Comparison of ENCODE assay signal across 20 mouse cellular contexts in the genomic region with DNA sequence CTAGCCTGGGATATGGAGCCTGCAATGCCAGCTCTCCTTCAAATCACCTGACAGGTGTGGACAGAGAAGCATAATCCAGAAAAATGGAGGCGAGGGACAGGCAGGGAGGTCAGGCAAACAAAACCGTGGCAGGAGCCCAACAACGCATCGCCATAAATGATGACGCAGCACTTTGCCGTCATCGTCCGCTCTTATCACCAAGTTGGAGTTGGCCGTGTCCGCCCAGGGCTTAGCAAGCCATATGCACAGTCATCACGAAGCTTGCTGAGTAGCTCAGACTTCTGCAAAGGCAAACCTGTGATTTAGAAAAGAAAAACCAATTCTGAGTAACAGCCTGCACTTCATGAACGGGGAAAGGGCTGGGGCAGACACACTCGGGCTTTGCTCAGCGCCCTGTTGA. TPM values are rescaled to one million over a fixed set of nuclear protein-coding genes. Genes with fewer than 3 reads are reported as not detected.
DNase-seq lines count a peak whose midpoint lies in the region; ATAC-seq and TF ChIP-seq lines count a peak whose summit lies in the region.
"Had no signal": no experiment of that assay in that cellular context is flagged by ENCODE, and none has a peak within 500 bp of the region (broad histone marks: within the 10 kb centered on the region; RNA-seq: fewer than 3 reads in every experiment).

No protein-coding gene starts in this region.

- peaks cover 38% of the 10 kb centered on the region for H3K27me3 ChIP-seq in liver, embryonic 15.5 days
- H3K27me3 ChIP-seq in hindbrain, embryonic 14.5 days (ENCODE audit: control insufficient read depth, insufficient read depth, low read length) = no peaks in the 10 kb centered on the region
- no peaks in the 10 kb centered on the region for H3K27me3 ChIP-seq in forebrain, postnatal 0 days (ENCODE audit: insufficient read depth, low read length)

- peak; percentile 88 for ATAC-seq in liver, embryonic 15.5 days (ENCODE audit: insufficient read depth)
- no peak for ATAC-seq in hindbrain, embryonic 14.5 days (ENCODE audit: low FRiP score)
- ATAC-seq in forebrain, postnatal 0 days = no peak
- ATAC-seq: hindbrain, postnatal 0 days had no signal

- H3K27ac ChIP-seq in liver, embryonic 15.5 days (replicated peaks) = no peak overlapping the region; the same call in 1 of the 2 replicates
- no peak overlapping the region for H3K27ac ChIP-seq in hindbrain, embryonic 14.5 days
- H3K27ac ChIP-seq in forebrain, postnatal 0 days (ENCODE audit: low read depth, low read length) = no peak overlapping the region
- H3K27ac ChIP-seq: hindbrain, postnatal 0 days; limb, embryonic 13.5 days had no signal

- no peaks in the 10 kb centered on the region for H3K36me3 ChIP-seq in liver, embryonic 15.5 days (replicated peaks)
- H3K36me3 ChIP-seq in hindbrain, embryonic 14.5 days (replicated peaks; ENCODE audit: control insufficient read depth, insufficient read depth) = no peaks in the 10 kb centered on the region
- H3K36me3 ChIP-seq in forebrain, postnatal 0 days (ENCODE audit: insufficient read depth) = no peaks in the 10 kb centered on the region
- H3K36me3 ChIP-seq: limb, embryonic 13.5 days had no signal

- no peak overlapping the region for H3K9ac ChIP-seq in liver, embryonic 15.5 days
- no peak overlapping the region for H3K9ac ChIP-seq in hindbrain, embryonic 14.5 days
- H3K9ac ChIP-seq in forebrain, postnatal 0 days = no peak overlapping the region
- H3K9ac ChIP-seq: limb, embryonic 13.5 days had no signal

- H3K9me3 ChIP-seq in liver, embryonic 15.5 days (replicated peaks) = no peaks in the 10 kb centered on the region
- no peaks in the 10 kb centered on the region for H3K9me3 ChIP-seq in hindbrain, embryonic 14.5 days (ENCODE audit: control insufficient read depth, low read length)
- no peaks in the 10 kb centered on the region for H3K9me3 ChIP-seq in forebrain, postnatal 0 days (ENCODE audit: low read length)
- H3K9me3 ChIP-seq: limb, embryonic 13.5 days had no signal

- DNase-seq in spleen, adult 12 weeks (ENCODE audit: low spot score) = peak; percentile 9
- no peak for DNase-seq in spleen, adult 18-20 months
- DNase-seq in adrenal gland, postnatal 36 days = peak; percentile 11 to 27
- no peak for DNase-seq in embryo, embryonic 9.5 days (ENCODE audit: extremely low spot score)
- no peak for DNase-seq in hindbrain, embryonic 14.5 days (ENCODE audit: low spot score)
- DNase-seq in forebrain, postnatal 0 days = no peak
- DNase-seq: cerebellum, adult 2 months; embryo, embryonic 11 days; kidney, adult 9 months; lung, postnatal 36 days; retina, postnatal 1 day; thymus, adult 2 months had no signal

- WGBS in liver, embryonic 15.5 days (ENCODE audit: insufficient replicate concordance) = 35% methylated on average over 14 of the region's 14 CpGs
- 87% methylated on average over 14 of the region's 14 CpGs for WGBS in hindbrain, embryonic 14.5 days
- WGBS in forebrain, postnatal 0 days = 88% methylated on average over 14 of the region's 14 CpGs

- H3K4me3 ChIP-seq in liver, embryonic 15.5 days (replicated peaks) = no peak overlapping the region
- H3K4me3 ChIP-seq in hindbrain, embryonic 14.5 days (replicated peaks; ENCODE audit: low read length) = no peak overlapping the region
- no peak overlapping the region for H3K4me3 ChIP-seq in forebrain, postnatal 0 days (ENCODE audit: low read depth, low read length)
- H3K4me3 ChIP-seq: erythroblast, embryonic 14.5 days; limb, embryonic 13.5 days had no signal

- peak overlapping the region; percentile 48 for H3K4me2 ChIP-seq in liver, embryonic 15.5 days
- H3K4me2 ChIP-seq in hindbrain, embryonic 14.5 days (replicated peaks) = no peak overlapping the region
- no peak overlapping the region for H3K4me2 ChIP-seq in forebrain, postnatal 0 days (ENCODE audit: low read depth)
- H3K4me2 ChIP-seq: limb, embryonic 13.5 days had no signal

- no peak for TF ChIP-seq CTCF in forebrain, postnatal 0 days (IDR thresholded peaks at IDR 0.05; ENCODE audit: low read depth)

- H3K4me1 ChIP-seq in liver, embryonic 15.5 days (replicated peaks) = peaks cover 8% of the 10 kb centered on the region
- no peaks in the 10 kb centered on the region for H3K4me1 ChIP-seq in hindbrain, embryonic 14.5 days (replicated peaks; ENCODE audit: control insufficient read depth, insufficient read depth, low read length)
- no peaks in the 10 kb centered on the region for H3K4me1 ChIP-seq in forebrain, postnatal 0 days (ENCODE audit: insufficient read depth)
- H3K4me1 ChIP-seq: limb, embryonic 13.5 days had no signal

RNA-seq across cellular contexts. Expression of a gene that starts 22.5 kb away (rescaled TPM):
- total RNA-seq in adrenal gland, postnatal 36 days (2021) = 1 to 10 TPM; 2.9 to 3.2 TPM
- polyA plus RNA-seq in liver, embryonic 15.5 days (2015; fragmentation: Nextera tagmentation; extraction: Ambion mirVana) = 8.9 and 9.2 TPM in 2 replicates
- polyA plus RNA-seq in hindbrain, embryonic 14.5 days (2014; fragmentation: Nextera tagmentation; extraction: Ambion mirVana) = 7.8 and 7.9 TPM in 2 replicates
- 3.8 and 4.3 TPM in 2 replicates for total RNA-seq in forebrain, postnatal 0 days (2014; rRNA removed)
- 3.2 and 4.4 TPM in 2 replicates for polyA plus RNA-seq in forebrain, postnatal 0 days (2015; fragmentation: Nextera tagmentation; extraction: Ambion mirVana)

RNA-seq across cellular contexts. Expression of a gene that starts 34.6 kb away (rescaled TPM):
- total RNA-seq in adrenal gland, postnatal 36 days (2021) = not detected
- not detected in 2 replicates for polyA plus RNA-seq in liver, embryonic 15.5 days (2015; fragmentation: Nextera tagmentation; extraction: Ambion mirVana)
- not detected in 2 replicates for polyA plus RNA-seq in hindbrain, embryonic 14.5 days (2014; fragmentation: Nextera tagmentation; extraction: Ambion mirVana)
- 0.38 TPM in 1 of 2 replicates, not detected in the other for total RNA-seq in forebrain, postnatal 0 days (2014; rRNA removed)
- not detected in 2 replicates for polyA plus RNA-seq in forebrain, postnatal 0 days (2015; fragmentation: Nextera tagmentation; extraction: Ambion mirVana)
- total RNA-seq: hindbrain, postnatal 0 days; left cerebral cortex, adult 8-10 months had no signal
- polyA plus RNA-seq: cerebellum, adult 2 months; erythroblast, embryonic 14.5 days; heart, embryonic 16.5 days; hindbrain, postnatal 0 days; limb, embryonic 13.5 days; neural tube, embryonic 14.5 days; spleen, adult 2 months had no signal

Comparison
In these comparisons a context has a peak if more than half of its experiments do, and no peak if none do; other contexts are left out.
1. DNase-seq: peak in spleen, adult 12 weeks (single experiment) and adrenal gland, postnatal 36 days (2 of 2); none in spleen, adult 18-20 months (0 of 2), embryo, embryonic 9.5 days (single experiment), hindbrain, embryonic 14.5 days (single experiment) and forebrain, postnatal 0 days (single experiment).